Mouse (Mus musculus) limb, embryonic 14.5 days (tissue): ENCODE data around the gene Exoc8. TPM values are rescaled to one million over a fixed set of nuclear protein-coding genes. Genes with fewer than 3 reads are reported as not detected.

ENCODE experiments used
- ATAC-seq: fragments of 200-750 bp; cut with Nextera tagmentation; 2 replicates; pipeline ENCODE4 v1.8.0; 2017; ENCODE audit warnings: low read depth, moderate number of reproducible peaks, moderate TSS enrichment; ENCODE audit not compliant: low FRiP score
- DNase-seq: peaks from one replicate; pipeline ENCODE4 v3.0.0-alpha.2; 2015; ENCODE audit warnings: low spot score
- H3K27ac ChIP-seq: fragments of 300-500 bp; sonication (generic); replicated peaks from 2 replicates; pipeline ENCODE4 v1.5.1; 2014; ENCODE audit warnings: low read depth, mild to moderate bottlenecking, low read length, moderate library complexity, mixed read lengths
- H3K27me3 ChIP-seq: fragments of 300-500 bp; sonication (generic); 2 replicates; pipeline ENCODE4 v1.6.1; 2014; ENCODE audit warnings: low read length, mixed read lengths; ENCODE audit not compliant: control insufficient read depth, insufficient read depth
- H3K36me3 ChIP-seq: fragments of 300-500 bp; sonication (generic); 2 replicates; pipeline ENCODE4 v1.6.1; 2014; ENCODE audit warnings: mild to moderate bottlenecking, low read length, moderate library complexity, mixed read lengths; ENCODE audit not compliant: control insufficient read depth, insufficient read depth
- H3K4me1 ChIP-seq: fragments of 300-500 bp; sonication (generic); 2 replicates; pipeline ENCODE4 v1.6.1; 2014; ENCODE audit warnings: antibody characterized with exemption, low read length, mixed read lengths; ENCODE audit not compliant: control insufficient read depth, insufficient read depth
- H3K4me2 ChIP-seq: fragments of 300-500 bp; sonication (generic); replicated peaks from 2 replicates; pipeline ENCODE4 v1.6.1; 2014; ENCODE audit warnings: low read depth, mild to moderate bottlenecking, low read length, moderate library complexity; ENCODE audit not compliant: severe bottlenecking
- H3K4me3 ChIP-seq: fragments of 300-500 bp; sonication (generic); replicated peaks from 2 replicates; pipeline ENCODE4 v1.5.1; 2014; ENCODE audit warnings: low read length
- H3K9ac ChIP-seq: fragments of 300-500 bp; sonication (generic); 2 replicates; pipeline ENCODE4 v1.6.1; 2014; ENCODE audit warnings: mild to moderate bottlenecking, low read depth, low read length, moderate library complexity; ENCODE audit not compliant: severe bottlenecking
- H3K9me3 ChIP-seq: fragments of 300-500 bp; sonication (generic); 2 replicates; pipeline ENCODE4 v1.6.1; 2016; ENCODE audit warnings: low read length; ENCODE audit not compliant: control insufficient read depth
- POLR2A ChIP-seq: fragments of 200-500 bp; IDR thresholded peaks from 2 replicates; pipeline ENCODE4 v1.8.0; 2012; ENCODE audit warnings: inconsistent platforms, mild to moderate bottlenecking, moderate library complexity, borderline replicate concordance; ENCODE audit not compliant: insufficient read depth, insufficient read length; ENCODE audit errors: extremely low read depth
- WGBS: fragments of 180-500 bp; shearing (Covaris S2); extraction: QIAGEN DNeasy Blood & Tissue Kit; methylation state at CpG from one replicate; pipeline ENCODE4 v1.1.7; 2014; 5-methylcytosine and 5-hydroxymethylcytosine counted together
- polyA plus RNA-seq, 2 experiments: library from polyadenylated mRNA; depleted of rRNA in 1 of 2; stranded (reverse) in 1 of 2; unstranded in 1 of 2; fragments of >200 nt; fragmentation: Nextera tagmentation in 1 of 2; extraction: Ambion mirVana in 1 of 2; gene quantifications; 2 replicates each; pipeline versions ENCODE4 v1.2.1 to v1.2.3; 2012 to 2014

The Exoc8 gene
- polyA plus RNA-seq, 2 experiments: 5.7 to 6.4 TPM

- Histone ChIP-seq H3K27me3 (no peaks in the 10 kb centered on the region), H3K27ac (no peak overlapping the region), H3K36me3 (peaks cover 29% of the 10 kb centered on the region), H3K9ac (no peak overlapping the region), H3K4me2 (no peak overlapping the region), H3K9me3 (no peaks in the 10 kb centered on the region), H3K4me3 (no peak overlapping the region), H3K4me1 (no peaks in the 10 kb centered on the region)
- ATAC-seq: no peak
- DNase-seq: no peak
- WGBS: 83% methylated on average over 18 of the region's 18 CpGs
- TF ChIP-seq POLR2A: no peak
Measured at GRCm38 (mm10) chr8:124917741-124918484, 20.4 kb upstream of the Exoc8 start.

GRCm38 (mm10) chr8:124914061-124914460 lies 16.6 kb upstream of the Exoc8 start:
- no peak for TF ChIP-seq POLR2A
- ATAC-seq: no peak
- Histone ChIP-seq H3K36me3 (peaks cover 64% of the 10 kb centered on the region), H3K9ac (no peak overlapping the region), H3K27ac (no peak overlapping the region), H3K27me3 (no peaks in the 10 kb centered on the region), H3K4me2 (no peak overlapping the region), H3K4me1 (no peaks in the 10 kb centered on the region), H3K4me3 (no peak overlapping the region), H3K9me3 (no peaks in the 10 kb centered on the region)
- WGBS: 94% methylated on average over 5 of the region's 5 CpGs
- no peak for DNase-seq

GRCm38 (mm10) chr8:124911938-124912872 lies 14.7 kb upstream of the Exoc8 start:
- Histone ChIP-seq H3K4me3 (no peak overlapping the region), H3K9ac (no peak overlapping the region), H3K36me3 (peaks cover 77% of the 10 kb centered on the region), H3K4me2 (no peak overlapping the region), H3K27ac (no peak overlapping the region), H3K27me3 (no peaks in the 10 kb centered on the region), H3K9me3 (no peaks in the 10 kb centered on the region), H3K4me1 (no peaks in the 10 kb centered on the region)
- no peak for DNase-seq
- no peak for TF ChIP-seq POLR2A
- no peak for ATAC-seq
- 77% methylated on average over 17 of the region's 17 CpGs for WGBS

- ATAC-seq: no peak
- DNase-seq: no peak
- Histone ChIP-seq H3K27me3 (no peaks in the 10 kb centered on the region), H3K4me1 (no peaks in the 10 kb centered on the region), H3K9me3 (no peaks in the 10 kb centered on the region), H3K9ac (no peak overlapping the region), H3K27ac (no peak overlapping the region), H3K36me3 (peaks cover 89% of the 10 kb centered on the region), H3K4me2 (no peak overlapping the region), H3K4me3 (no peak overlapping the region)
- no peak for TF ChIP-seq POLR2A
- WGBS: 86% methylated on average over 10 of the region's 10 CpGs
Measured at GRCm38 (mm10) chr8:124910349-124910748, 12.8 kb upstream of the Exoc8 start.

GRCm38 (mm10) chr8:124909936-124910335 lies 12.4 kb upstream of the Exoc8 start:
- WGBS: 91% methylated on average over 16 of the region's 16 CpGs

More at GRCm38 (mm10) chr8:124909936-124910335, 12.4 kb upstream of the Exoc8 start:
- no peak overlapping the region for H3K4me2 ChIP-seq
- H3K4me1 ChIP-seq: no peaks in the 10 kb centered on the region
- peaks cover 88% of the 10 kb centered on the region for H3K36me3 ChIP-seq
- ATAC-seq: no peak
- H3K9me3 ChIP-seq: no peaks in the 10 kb centered on the region
- DNase-seq: no peak
- H3K4me3 ChIP-seq: no peak overlapping the region
- TF ChIP-seq POLR2A: no peak
- no peak overlapping the region for H3K9ac ChIP-seq
- no peak overlapping the region for H3K27ac ChIP-seq
- no peaks in the 10 kb centered on the region for H3K27me3 ChIP-seq
